Mouse (Mus musculus): ENCODE results near the gene Fndc3a. TPM values are rescaled to one million over a fixed set of nuclear protein-coding genes. Genes with fewer than 3 reads are reported as not detected.
A peak's percentile ranks its signal among the peaks of the same experiment; 100 is the strongest.

The Fndc3a gene
- polyA plus RNA-seq (2015; fragmentation: Nextera tagmentation; extraction: Ambion mirVana), result 54.9 and 55.7 TPM in 2 replicates

GRCm38 (mm10) chr14:72709710-72710340, at the start of gene Fndc3a:
Gene Fndc3a, minus strand, starts transcription at chr14:72710003.
- peak within 1 kb of the TSS; percentile 93 for H3K9ac ChIP-seq
- H3K36me3 ChIP-seq, result no peaks in the 10 kb centered on the region
- peak within 1 kb of the TSS; percentile 94 for H3K27ac ChIP-seq (replicated peaks)
- H3K4me1 ChIP-seq (replicated peaks), result peaks cover 21% of the 10 kb centered on the region
- peak; percentile 95 for ATAC-seq (ENCODE audit: low FRiP score, low read depth)
- no peaks in the 10 kb centered on the region for H3K27me3 ChIP-seq
- H3K9me3 ChIP-seq, result no peaks in the 10 kb centered on the region
- under 1% methylated on average over 64 of the region's 82 CpGs for WGBS
- H3K4me2 ChIP-seq, result peak within 1 kb of the TSS; percentile 74
- peak within 1 kb of the TSS; percentile 97 for H3K4me3 ChIP-seq

GRCm38 (mm10) chr14:72752893-72753292, 43.1 kb upstream of the Fndc3a start:
- no peak for ATAC-seq (ENCODE audit: low FRiP score, low read depth)
- 86% methylated on average over 6 of the region's 6 CpGs for whole genome bisulfite sequencing
- H3K4me1 ChIP-seq (replicated peaks), result no peaks in the 10 kb centered on the region
- no peak overlapping the region for H3K4me2 ChIP-seq
- no peaks in the 10 kb centered on the region for H3K9me3 ChIP-seq
- no peak overlapping the region for H3K9ac ChIP-seq
- H3K27ac ChIP-seq (replicated peaks), result no peak overlapping the region
- no peaks in the 10 kb centered on the region for H3K27me3 ChIP-seq
- H3K36me3 ChIP-seq, result no peaks in the 10 kb centered on the region
- H3K4me3 ChIP-seq, result no peak overlapping the region

GRCm38 (mm10) chr14:72750426-72751182, 40.8 kb upstream of the Fndc3a start:
- no peak overlapping the region for H3K4me3 ChIP-seq
- no peaks in the 10 kb centered on the region for H3K9me3 ChIP-seq
- H3K4me2 ChIP-seq, result no peak overlapping the region
- 90% methylated on average over 5 of the region's 5 CpGs for WGBS
- no peaks in the 10 kb centered on the region for H3K36me3 ChIP-seq
- ATAC-seq (ENCODE audit: low FRiP score, low read depth), result no peak
- H3K4me1 ChIP-seq (replicated peaks), result no peaks in the 10 kb centered on the region
- H3K27me3 ChIP-seq, result no peaks in the 10 kb centered on the region
- H3K27ac ChIP-seq (replicated peaks), result no peak overlapping the region
- no peak overlapping the region for H3K9ac ChIP-seq

GRCm38 (mm10) chr14:72748331-72748730, 38.5 kb upstream of the Fndc3a start:
- H3K4me1 ChIP-seq (replicated peaks), result no peaks in the 10 kb centered on the region
- H3K4me3 ChIP-seq, result no peak overlapping the region
- WGBS, result 97% methylated on average over 5 of the region's 5 CpGs
- H3K9ac ChIP-seq, result no peak overlapping the region
- H3K9me3 ChIP-seq, result no peaks in the 10 kb centered on the region
- no peak overlapping the region for H3K27ac ChIP-seq (replicated peaks)
- no peaks in the 10 kb centered on the region for H3K27me3 ChIP-seq
- H3K4me2 ChIP-seq, result no peak overlapping the region
- H3K36me3 ChIP-seq, result no peaks in the 10 kb centered on the region
- no peak for ATAC-seq (ENCODE audit: low FRiP score, low read depth)

- no peak overlapping the region for H3K4me3 ChIP-seq
- no peak overlapping the region for H3K4me2 ChIP-seq
- H3K36me3 ChIP-seq, result no peaks in the 10 kb centered on the region
- H3K27me3 ChIP-seq, result no peaks in the 10 kb centered on the region
- no peak for ATAC-seq (ENCODE audit: low FRiP score, low read depth)
- WGBS, result 84% methylated on average over 3 of the region's 3 CpGs
- H3K9ac ChIP-seq, result no peak overlapping the region
- no peak overlapping the region for H3K27ac ChIP-seq (replicated peaks)
- H3K4me1 ChIP-seq (replicated peaks), result no peaks in the 10 kb centered on the region
- no peaks in the 10 kb centered on the region for H3K9me3 ChIP-seq
Observed at GRCm38 (mm10) chr14:72741667-72742066, 31.9 kb upstream of the Fndc3a start.

- Histone ChIP-seq H3K36me3 (no peaks in the 10 kb centered on the region), H3K4me2 (no peak overlapping the region), H3K27ac (replicated peaks) (no peak overlapping the region), H3K9me3 (no peaks in the 10 kb centered on the region), H3K9ac (no peak overlapping the region), H3K4me3 (no peak overlapping the region), H3K4me1 (replicated peaks) (no peaks in the 10 kb centered on the region), H3K27me3 (no peaks in the 10 kb centered on the region)
- ATAC-seq (ENCODE audit: low FRiP score, low read depth), result no peak
- WGBS, result 91% methylated on average over 5 of the region's 5 CpGs
Observed at GRCm38 (mm10) chr14:72740336-72740735, 30.5 kb upstream of the Fndc3a start.

GRCm38 (mm10) chr14:72739484-72740208, 29.8 kb upstream of the Fndc3a start:
- no peaks in the 10 kb centered on the region for H3K4me1 ChIP-seq (replicated peaks)
- no peak overlapping the region for H3K9ac ChIP-seq
- no peaks in the 10 kb centered on the region for H3K36me3 ChIP-seq
- no peak for ATAC-seq (ENCODE audit: low FRiP score, low read depth)
- WGBS, result 70% methylated on average over 8 of the region's 8 CpGs
- no peaks in the 10 kb centered on the region for H3K9me3 ChIP-seq
- H3K4me3 ChIP-seq, result no peak overlapping the region
- no peak overlapping the region for H3K27ac ChIP-seq (replicated peaks)
- no peak overlapping the region for H3K4me2 ChIP-seq
- no peaks in the 10 kb centered on the region for H3K27me3 ChIP-seq

GRCm38 (mm10) chr14:72738776-72739175, 29.0 kb upstream of the Fndc3a start:
- H3K4me1 ChIP-seq (replicated peaks), result no peaks in the 10 kb centered on the region
- 86% methylated on average over 4 of the region's 4 CpGs for WGBS

GRCm38 (mm10) chr14:72738217-72738616, 28.4 kb upstream of the Fndc3a start:
- Histone ChIP-seq H3K27ac (replicated peaks) (no peak overlapping the region), H3K4me1 (replicated peaks) (no peaks in the 10 kb centered on the region), H3K27me3 (no peaks in the 10 kb centered on the region), H3K9me3 (no peaks in the 10 kb centered on the region), H3K4me2 (no peak overlapping the region), H3K9ac (no peak overlapping the region), H3K36me3 (no peaks in the 10 kb centered on the region), H3K4me3 (no peak overlapping the region)
- ATAC-seq (ENCODE audit: low FRiP score, low read depth), result no peak
- WGBS, result 86% methylated on average over 4 of the region's 4 CpGs

More at GRCm38 (mm10) chr14:72738776-72739175, 29.0 kb upstream of the Fndc3a start:
- Histone ChIP-seq H3K9me3 (no peaks in the 10 kb centered on the region), H3K27me3 (no peaks in the 10 kb centered on the region), H3K9ac (no peak overlapping the region), H3K4me2 (no peak overlapping the region), H3K4me3 (no peak overlapping the region), H3K27ac (replicated peaks) (no peak overlapping the region), H3K36me3 (no peaks in the 10 kb centered on the region)
- ATAC-seq (ENCODE audit: low FRiP score, low read depth), result no peak

GRCm38 (mm10) chr14:72725865-72726264, 16.1 kb upstream of the Fndc3a start:
- no peaks in the 10 kb centered on the region for H3K9me3 ChIP-seq
- no peaks in the 10 kb centered on the region for H3K27me3 ChIP-seq
- H3K4me1 ChIP-seq (replicated peaks), result no peaks in the 10 kb centered on the region
- no peaks in the 10 kb centered on the region for H3K36me3 ChIP-seq
- ATAC-seq (ENCODE audit: low FRiP score, low read depth), result no peak
- no peak overlapping the region for H3K9ac ChIP-seq
- H3K27ac ChIP-seq (replicated peaks), result no peak overlapping the region
- no peak overlapping the region for H3K4me3 ChIP-seq
- 37% methylated on average over 3 of the region's 3 CpGs for WGBS
- H3K4me2 ChIP-seq, result no peak overlapping the region

GRCm38 (mm10) chr14:72722274-72723053, 12.7 kb upstream of the Fndc3a start:
- no peaks in the 10 kb centered on the region for H3K4me1 ChIP-seq (replicated peaks)
- no peaks in the 10 kb centered on the region for H3K36me3 ChIP-seq
- no peak overlapping the region for H3K27ac ChIP-seq (replicated peaks)
- H3K9me3 ChIP-seq, result no peaks in the 10 kb centered on the region
- no peaks in the 10 kb centered on the region for H3K27me3 ChIP-seq
- no peak overlapping the region for H3K4me2 ChIP-seq
- 85% methylated on average over 3 of the region's 3 CpGs for WGBS
- ATAC-seq (ENCODE audit: low FRiP score, low read depth), result no peak
- H3K4me3 ChIP-seq, result no peak overlapping the region
- no peak overlapping the region for H3K9ac ChIP-seq
